Mouse (Mus musculus) thymus, postnatal 10 days (tissue): ENCODE measurements around the gene Tmem14c.

Experiments used
- DNase-seq, 2 experiments: peaks; one replicate each; pipeline ENCODE4 v3.0.0; 2021; ENCODE audit warnings: low spot score in 2 of 2

Tmem14c gene

DNA sequence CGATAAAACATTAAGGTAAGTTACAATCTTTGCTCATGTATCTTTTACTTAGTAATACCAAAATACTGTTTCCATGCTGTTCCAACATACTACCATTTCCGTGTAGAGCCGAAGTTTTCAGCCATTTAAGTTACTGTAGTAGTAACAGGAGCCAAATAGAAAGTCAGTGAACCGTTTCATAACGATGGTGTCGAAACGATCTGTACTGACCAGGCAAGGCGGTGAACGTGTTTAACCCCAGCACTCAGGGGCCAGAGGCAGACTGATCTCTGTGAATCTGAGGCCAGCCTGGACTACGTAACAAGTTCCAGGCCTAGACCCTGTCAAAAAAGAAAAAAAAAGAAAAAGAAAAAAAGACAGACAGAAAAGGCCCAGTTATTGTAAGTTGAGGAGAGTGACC is 7.8 kb upstream of the Tmem14c start:
- DNase-seq, result no peak

DNA sequence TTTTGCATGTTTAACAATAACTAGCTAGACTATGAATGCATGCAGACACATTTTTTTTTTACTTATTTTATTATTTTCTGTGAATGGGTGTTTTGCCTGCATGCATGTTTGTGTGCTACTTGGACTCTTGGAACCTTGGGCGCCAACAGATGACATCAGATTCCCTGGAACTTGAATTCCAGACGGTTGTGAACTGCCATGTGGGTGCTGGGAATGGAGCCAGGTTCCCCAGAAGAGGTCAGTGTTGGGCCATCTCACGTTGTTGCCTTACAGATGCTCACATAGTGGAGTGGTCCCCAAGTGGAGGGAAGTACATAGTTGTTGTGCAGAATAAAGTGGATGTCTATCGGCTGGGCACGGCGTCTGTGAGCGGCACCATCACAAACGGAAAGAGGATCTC is 7.1 kb upstream of the Tmem14c start:
- DNase-seq, result no peak

GRCm38 (mm10) chr13:41016797-41017405 is 809 bp downstream of the Tmem14c start:
- no peak for DNase-seq

- no peak for DNase-seq
Measured at GRCm38 (mm10) chr13:41017832-41018231, 1.7 kb downstream of the Tmem14c start.

GRCm38 (mm10) chr13:41018236-41018635 is 2.1 kb downstream of the Tmem14c start:
- no peak for DNase-seq

DNA sequence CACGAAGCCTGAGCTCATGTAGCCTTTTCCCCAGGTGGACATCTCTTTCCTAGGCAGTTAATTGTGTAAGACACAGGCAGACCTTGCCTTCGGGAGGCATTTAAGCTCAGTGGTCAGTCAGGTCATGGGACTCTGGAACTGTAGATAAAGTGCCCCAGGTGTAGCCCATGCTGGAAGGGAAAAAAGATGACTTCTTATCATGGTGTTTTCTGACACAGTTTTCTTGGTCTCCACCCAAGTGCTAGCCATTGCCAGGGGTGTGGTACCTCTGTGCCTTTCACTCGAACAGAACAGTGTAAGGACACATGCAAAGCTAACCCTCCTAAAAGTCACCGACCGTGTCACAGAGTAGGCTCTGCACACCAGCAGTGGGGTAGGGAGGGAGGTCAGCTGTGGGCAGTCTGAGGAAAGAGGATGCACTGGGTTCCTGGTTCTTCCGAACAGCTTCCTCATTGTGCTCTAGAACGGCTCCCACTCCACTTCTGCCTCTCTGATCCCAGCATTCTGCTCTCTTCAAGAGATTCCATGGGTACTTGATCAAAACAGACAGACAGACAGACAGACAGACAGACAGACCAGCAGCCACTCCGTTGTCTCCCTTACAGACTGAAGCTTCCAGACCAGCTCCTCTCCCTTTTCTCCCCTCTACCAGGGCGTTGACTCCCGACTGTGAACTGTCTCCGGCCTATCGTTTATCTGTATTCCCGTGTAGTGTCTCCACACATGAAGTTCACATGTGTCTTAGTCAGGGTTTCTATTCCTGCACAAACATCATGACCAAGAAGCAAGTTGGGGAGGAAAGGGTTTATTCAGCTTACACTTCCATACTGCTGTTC is 2.9 kb downstream of the Tmem14c start:
- DNase-seq, result no peak

DNA sequence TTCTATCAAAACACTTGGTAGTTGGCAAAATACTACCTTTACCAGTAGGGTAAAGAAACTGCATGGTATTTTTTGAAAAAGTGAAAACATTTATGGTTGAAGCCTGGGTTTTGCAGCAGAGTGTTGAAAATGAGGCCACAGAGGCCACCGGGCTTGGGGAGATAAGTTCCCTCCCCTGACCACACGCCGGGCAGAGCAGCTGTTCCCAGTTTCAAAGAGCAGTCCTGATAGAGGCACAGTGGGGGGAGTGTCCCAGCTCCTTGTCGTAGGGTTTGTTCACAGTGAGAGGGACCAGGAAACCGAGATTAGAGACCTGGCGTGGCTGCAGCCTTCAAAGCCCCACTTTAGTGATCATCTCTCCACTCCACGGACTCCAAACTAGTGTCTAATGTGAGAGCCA is 4.4 kb downstream of the Tmem14c start:
- no peak for DNase-seq

GRCm38 (mm10) chr13:41021607-41022006 is 5.5 kb downstream of the Tmem14c start:
- DNase-seq, result no peak

DNA sequence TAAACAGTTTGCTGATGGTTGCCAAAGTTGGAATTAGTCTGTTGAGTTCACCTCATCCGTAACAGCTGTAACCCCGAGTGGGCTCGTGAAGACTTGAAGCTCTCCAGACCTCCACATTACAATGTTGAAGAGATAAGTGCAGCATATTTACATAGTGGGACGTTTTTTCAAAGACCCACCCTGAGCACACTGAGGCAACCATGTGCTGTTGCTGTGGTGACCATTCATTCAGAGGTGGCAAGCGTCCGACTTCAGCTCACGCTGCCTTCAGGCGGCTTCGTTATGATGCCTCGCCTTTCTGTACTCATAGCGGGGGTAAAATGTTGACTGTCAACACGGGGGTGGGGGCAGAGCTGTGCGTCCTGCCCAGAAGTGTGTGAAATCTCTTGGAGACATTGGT is 6.0 kb downstream of the Tmem14c start:
- DNase-seq, result no peak

GRCm38 (mm10) chr13:41030098-41030497 is 14.0 kb downstream of the Tmem14c start:
- no peak for DNase-seq

DNA sequence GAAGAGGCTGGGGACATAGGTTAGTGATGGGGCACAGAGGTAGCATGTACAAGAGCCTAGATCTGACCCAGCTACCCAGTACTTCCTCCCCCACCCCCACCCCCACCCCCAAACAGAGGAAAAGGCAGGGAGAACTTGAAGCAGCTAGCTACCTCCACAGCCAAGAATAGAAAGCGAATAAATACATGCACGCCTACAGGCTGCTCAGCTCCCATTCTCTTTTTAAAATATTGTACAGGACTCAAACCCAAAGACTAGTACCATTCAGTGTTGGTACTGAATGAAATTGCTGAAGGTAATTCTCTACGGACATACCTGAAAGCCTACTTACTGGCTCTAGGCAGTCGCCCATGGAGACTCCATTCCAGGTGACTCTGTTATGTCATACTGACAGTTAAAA is 26.4 kb downstream of the Tmem14c start:
- DNase-seq, result no peak

- no peak for DNase-seq
Measured at GRCm38 (mm10) chr13:41045901-41046300, 29.8 kb downstream of the Tmem14c start.

DNA sequence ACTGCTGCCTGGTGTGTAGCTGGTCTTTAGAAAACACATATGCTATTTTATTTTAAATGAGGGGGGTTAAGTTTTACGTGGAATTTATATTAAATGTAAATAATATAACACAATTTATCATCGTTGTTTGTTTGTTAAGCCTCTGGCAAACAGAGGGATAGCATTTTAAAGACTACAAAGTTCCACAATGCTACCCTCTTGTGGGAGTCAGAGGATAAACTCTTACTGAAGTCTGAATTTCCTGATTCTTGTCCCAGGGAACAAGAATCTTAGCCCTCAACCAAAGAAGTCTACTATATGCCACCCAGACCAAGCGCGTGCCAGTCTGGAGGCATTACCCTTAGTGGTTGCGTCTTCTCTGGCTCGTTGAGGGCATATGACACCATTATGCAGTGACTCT is 31.2 kb downstream of the Tmem14c start:
- no peak for DNase-seq

GRCm38 (mm10) chr13:41051965-41052364 is 35.9 kb downstream of the Tmem14c start:
- no peak for DNase-seq

GRCm38 (mm10) chr13:41067618-41068017 is 51.5 kb downstream of the Tmem14c start:
- no peak for DNase-seq

- DNase-seq, result no peak
Measured at GRCm38 (mm10) chr13:41071617-41072016, 55.5 kb downstream of the Tmem14c start.
